Mouse (Mus musculus): ENCODE measurements at regions not wholly inside any gene's neighbourhood (a gene's known extent, or its start where the extent isn't known, plus 50 kb on each side); places are given as distances from the start of the nearest gene placed in this dataset.

- TF ChIP-seq POLR2A (IDR thresholded peaks at IDR 0.05; ENCODE audit: low read depth, low read length), result no peak
- TF ChIP-seq ZNF384 (IDR thresholded peaks at IDR 0.05; ENCODE audit: low read depth, low read length), result no peak
- no peak for TF ChIP-seq MAFK (IDR thresholded peaks at IDR 0.05; ENCODE audit: insufficient replicate concordance, low read length)
- no peak for TF ChIP-seq PAX5 (IDR thresholded peaks at IDR 0.05; ENCODE audit: low read length)
- TF ChIP-seq SMC3 (IDR thresholded peaks at IDR 0.05; ENCODE audit: low read depth, low read length), result no peak
- TF ChIP-seq TBP (conservative IDR thresholded peaks at IDR 0.05; ENCODE audit: low read depth, low read length), result no peak
- TF ChIP-seq ETS1 (conservative IDR thresholded peaks at IDR 0.05; ENCODE audit: low read depth, low read length), result no peak
- no peak for TF ChIP-seq CTCF (conservative IDR thresholded peaks at IDR 0.05 in 1 of 2, IDR thresholded peaks at IDR 0.05 in 1 of 2; ENCODE audit: low read depth in 2 of 2, low read length in 2 of 2)
- TF ChIP-seq ZKSCAN1 (IDR thresholded peaks at IDR 0.05; ENCODE audit: borderline replicate concordance, low read depth, low read length), result no peak
These were observed 57.0 kb downstream of the Gm4791 start for GRCm38 (mm10) chr9:47055558-47055957.
